Mouse (Mus musculus) B cell, adult 67 days (primary cell): Measurements from ENCODE around the gene Fam205a1. TPM values are rescaled to one million over a fixed set of nuclear protein-coding genes. Genes with fewer than 3 reads are reported as not detected.

Experiments
- total RNA-seq, 2 experiments: library from RNA; stranded (reverse); gene quantifications; 4 replicates each; pipeline ENCODE4 v1.2.4; 2023

Gene Fam205a1
- total RNA-seq = not detected

GRCm38 (mm10) chr4:42853788-42854187, at the start of gene Fam205a1:
Fam205a1 (minus strand) TSS chr4:42853888.

GRCm38 (mm10) chr4:42874134-42874533, 20.4 kb upstream of the Fam205a1 start, which contains the start of gene Fam205c:
Fam205c (minus strand) TSS chr4:42874234.

DNA sequence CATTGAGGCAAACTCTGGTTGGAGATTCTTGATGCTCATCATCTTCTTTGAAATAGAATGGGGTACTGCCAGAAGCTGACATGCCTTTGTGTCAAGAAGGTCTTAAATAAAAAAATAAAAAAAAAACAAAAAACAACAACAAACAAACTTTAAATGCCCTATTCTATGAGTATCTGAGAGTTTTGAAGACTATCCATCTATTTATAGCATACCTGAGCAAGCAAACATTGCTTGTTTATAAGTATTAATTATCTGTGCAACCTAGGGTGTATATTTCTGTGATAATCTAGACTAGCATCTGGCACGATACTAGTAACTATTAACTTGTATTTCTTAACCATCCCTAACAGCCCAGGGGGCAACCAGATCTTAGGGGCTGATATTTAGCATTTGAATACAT, 3.0 kb upstream of the Fam205a1 start, which contains the start of gene Gm12394:
Gene Gm12394 (minus strand): TSS at position 101 of the 400 bp plus-strand sequence.

Other genes starting within 250 kb of the Fam205a1 start
- gene Gm10591, start 241.7 kb downstream of the Fam205a1 start, total RNA-seq = not detected
- gene Gm2564, start 224.2 kb downstream of the Fam205a1 start, total RNA-seq = not detected
- gene Ccl27b, start 198.6 kb downstream of the Fam205a1 start, total RNA-seq = not detected
- gene Il11ra2, start 192.0 kb downstream of the Fam205a1 start, total RNA-seq = not detected
- gene 4930578G10Rik, start 118.3 kb downstream of the Fam205a1 start, total RNA-seq = not detected
- not detected for gene Ccl19, start 97.3 kb downstream of the Fam205a1 start, total RNA-seq
- not detected for gene Ccl21a, start 79.9 kb downstream of the Fam205a1 start, total RNA-seq
- gene Gm12394, start 2.9 kb upstream of the Fam205a1 start, total RNA-seq = not detected
- gene Fam205c, start 20.3 kb upstream of the Fam205a1 start, total RNA-seq = not detected
- gene Phf24, start 62.8 kb upstream of the Fam205a1 start, total RNA-seq = not detected
- 10 to 100 TPM; 30.5 to 36.6 TPM for gene Dnajb5, start 95.9 kb upstream of the Fam205a1 start, total RNA-seq
- 1 to 10 TPM in 1 of 2 experiments, not detected in 1; 1.2 TPM for gene 1700022I11Rik, start 115.7 kb upstream of the Fam205a1 start, total RNA-seq
- 100 to 1,000 TPM; 107 to 119 TPM for gene Vcp, start 146.6 kb upstream of the Fam205a1 start, total RNA-seq
- 10 to 100 TPM; 34.4 to 36.7 TPM for gene Fancg, start 156.6 kb upstream of the Fam205a1 start, total RNA-seq
- 10 to 100 TPM; 35.7 to 37.4 TPM for gene Pigo, start 171.9 kb upstream of the Fam205a1 start, total RNA-seq
- gene Stoml2, start 177.8 kb upstream of the Fam205a1 start, total RNA-seq = 10 to 100 TPM; 80.4 to 84.8 TPM
- 10 to 100 TPM; 20.0 to 24.6 TPM for gene Fam214b, start 192.3 kb upstream of the Fam205a1 start, total RNA-seq
- under 1 TPM; 0.33 to 0.96 TPM for gene Unc13b, start 205.1 kb upstream of the Fam205a1 start, total RNA-seq